In genomic region chr11:26586367-26587183, GRCm38 (mm10) we compare ENCODE assay signal across 10 mouse cellular contexts. TPM values are rescaled to one million over a fixed set of nuclear protein-coding genes. Genes with fewer than 3 reads are reported as not detected.
DNase-seq lines count a peak whose midpoint lies in the region; ATAC-seq lines count a peak whose summit lies in the region.
"Had no signal": no experiment of that assay in that cellular context is flagged by ENCODE, and none has a peak within 500 bp of the region (broad histone marks: within the 10 kb centered on the region; RNA-seq: fewer than 3 reads in every experiment).

No protein-coding gene starts in this region.

- peak overlapping the region; percentile 11; the same call in 1 of the 2 replicates for H3K27ac ChIP-seq in embryonic facial prominence, embryonic 13.5 days
- no peak overlapping the region for H3K27ac ChIP-seq in embryonic facial prominence, embryonic 10.5 days (replicated peaks)
- no peak overlapping the region for H3K27ac ChIP-seq in midbrain, embryonic 15.5 days
- H3K27ac ChIP-seq in midbrain, embryonic 16.5 days (ENCODE audit: low read length), result no peak overlapping the region
- H3K27ac ChIP-seq: midbrain, embryonic 12.5 days had no signal

- 81% methylated on average over 6 of the region's 6 CpGs for WGBS in embryonic facial prominence, embryonic 13.5 days
- WGBS in embryonic facial prominence, embryonic 10.5 days, result 83% methylated on average over 6 of the region's 6 CpGs
- 76% methylated on average over 6 of the region's 6 CpGs for WGBS in midbrain, embryonic 15.5 days
- 78% methylated on average over 6 of the region's 6 CpGs for WGBS in midbrain, embryonic 16.5 days

- no peak overlapping the region for H3K9ac ChIP-seq in embryonic facial prominence, embryonic 13.5 days
- no peak overlapping the region for H3K9ac ChIP-seq in midbrain, embryonic 15.5 days
- H3K9ac ChIP-seq in midbrain, embryonic 16.5 days (ENCODE audit: low read depth, low read length), result no peak overlapping the region
- H3K9ac ChIP-seq: midbrain, embryonic 12.5 days had no signal

- no peaks in the 10 kb centered on the region for H3K4me1 ChIP-seq in embryonic facial prominence, embryonic 13.5 days
- no peaks in the 10 kb centered on the region for H3K4me1 ChIP-seq in embryonic facial prominence, embryonic 10.5 days
- H3K4me1 ChIP-seq in midbrain, embryonic 15.5 days, result no peaks in the 10 kb centered on the region
- no peaks in the 10 kb centered on the region for H3K4me1 ChIP-seq in midbrain, embryonic 16.5 days (ENCODE audit: control insufficient read depth, insufficient read depth, low read length)
- H3K4me1 ChIP-seq: midbrain, embryonic 12.5 days had no signal

- no peak overlapping the region for H3K4me3 ChIP-seq in embryonic facial prominence, embryonic 13.5 days
- no peak overlapping the region for H3K4me3 ChIP-seq in embryonic facial prominence, embryonic 10.5 days
- no peak overlapping the region for H3K4me3 ChIP-seq in midbrain, embryonic 15.5 days
- H3K4me3 ChIP-seq in midbrain, embryonic 16.5 days (ENCODE audit: low read depth, low read length), result no peak overlapping the region
- H3K4me3 ChIP-seq: midbrain, embryonic 12.5 days had no signal

- H3K27me3 ChIP-seq in embryonic facial prominence, embryonic 13.5 days, result no peaks in the 10 kb centered on the region
- no peaks in the 10 kb centered on the region for H3K27me3 ChIP-seq in embryonic facial prominence, embryonic 10.5 days (replicated peaks; ENCODE audit: low read depth, poor library complexity, severe bottlenecking)
- no peaks in the 10 kb centered on the region for H3K27me3 ChIP-seq in midbrain, embryonic 15.5 days (replicated peaks)
- H3K27me3 ChIP-seq in midbrain, embryonic 16.5 days (ENCODE audit: control insufficient read depth, insufficient read depth, low read depth, low read length), result no peaks in the 10 kb centered on the region
- H3K27me3 ChIP-seq: midbrain, embryonic 12.5 days had no signal

- ATAC-seq in embryonic facial prominence, embryonic 13.5 days (ENCODE audit: insufficient number of reproducible peaks, insufficient read depth, low FRiP score, low TSS enrichment, low read depth), result no peak
- ATAC-seq in midbrain, embryonic 15.5 days (replicated peaks), result 0 out of 2 replicates have a peak, but pooled peaks have one; percentile 19
- ATAC-seq in midbrain, embryonic 16.5 days, result no peak
- peak; percentile 50 for ATAC-seq in inflammation-experienced regulatory T-cells, adult 6 months

- no peak for DNase-seq in embryonic facial prominence, embryonic 10.5 days (ENCODE audit: low spot score)
- peak; percentile 18 for DNase-seq in skeletal muscle tissue, adult 2 months (ENCODE audit: low read depth, low spot score)
- DNase-seq in thymus, adult 18-20 months, result no peak
- DNase-seq in ovary, postnatal 36 days (ENCODE audit: low spot score), result no peak
- DNase-seq: kidney, adult 18-20 months had no signal

- no peaks in the 10 kb centered on the region for H3K9me3 ChIP-seq in embryonic facial prominence, embryonic 13.5 days
- no peaks in the 10 kb centered on the region for H3K9me3 ChIP-seq in embryonic facial prominence, embryonic 10.5 days
- H3K9me3 ChIP-seq in midbrain, embryonic 15.5 days, result no peaks in the 10 kb centered on the region
- H3K9me3 ChIP-seq in midbrain, embryonic 16.5 days (replicated peaks; ENCODE audit: control insufficient read depth, low read length, poor library complexity, severe bottlenecking), result no peaks in the 10 kb centered on the region
- H3K9me3 ChIP-seq: midbrain, embryonic 12.5 days had no signal

- H3K4me2 ChIP-seq in embryonic facial prominence, embryonic 13.5 days, result no peak overlapping the region
- H3K4me2 ChIP-seq in midbrain, embryonic 15.5 days, result no peak overlapping the region
- H3K4me2 ChIP-seq in midbrain, embryonic 16.5 days (ENCODE audit: low read length), result no peak overlapping the region
- H3K4me2 ChIP-seq: midbrain, embryonic 12.5 days had no signal

- H3K36me3 ChIP-seq in embryonic facial prominence, embryonic 13.5 days, result no peaks in the 10 kb centered on the region
- no peaks in the 10 kb centered on the region for H3K36me3 ChIP-seq in embryonic facial prominence, embryonic 10.5 days (replicated peaks)
- H3K36me3 ChIP-seq in midbrain, embryonic 15.5 days (replicated peaks), result no peaks in the 10 kb centered on the region
- no peaks in the 10 kb centered on the region for H3K36me3 ChIP-seq in midbrain, embryonic 16.5 days (ENCODE audit: control insufficient read depth, insufficient read depth, low read length)
- H3K36me3 ChIP-seq: midbrain, embryonic 12.5 days had no signal

RNA-seq across cellular contexts. Expression of gene Gm6899, which starts 6.5 kb away (rescaled TPM):
- polyA plus RNA-seq in embryonic facial prominence, embryonic 13.5 days (2015; fragmentation: Nextera tagmentation; extraction: Ambion mirVana), result not detected in 2 replicates
- 0.26 and 0.29 TPM in 2 replicates for polyA plus RNA-seq in embryonic facial prominence, embryonic 10.5 days (2016; fragmentation: Nextera tagmentation; extraction: Ambion mirVana)
- polyA plus RNA-seq in midbrain, embryonic 15.5 days (2015; fragmentation: Nextera tagmentation; extraction: Ambion mirVana), result not detected in 2 replicates
- not detected in 2 replicates for polyA plus RNA-seq in midbrain, embryonic 16.5 days (2015; fragmentation: Nextera tagmentation; extraction: Ambion mirVana)
- polyA plus RNA-seq in inflammation-experienced regulatory T-cells, adult 6 months (2017; shearing (Covaris generic)), result not detected
- polyA plus RNA-seq: midbrain, embryonic 12.5 days had no signal

RNA-seq across cellular contexts. Expression of gene Vrk2, which starts 7.2 kb away (rescaled TPM):
- polyA plus RNA-seq in embryonic facial prominence, embryonic 13.5 days (2015; fragmentation: Nextera tagmentation; extraction: Ambion mirVana), result 23.4 and 24.7 TPM in 2 replicates
- 23.0 and 24.9 TPM in 2 replicates for polyA plus RNA-seq in embryonic facial prominence, embryonic 10.5 days (2016; fragmentation: Nextera tagmentation; extraction: Ambion mirVana)
- 2.0 and 2.7 TPM in 2 replicates for polyA plus RNA-seq in midbrain, embryonic 15.5 days (2015; fragmentation: Nextera tagmentation; extraction: Ambion mirVana)
- 2.3 and 2.7 TPM in 2 replicates for polyA plus RNA-seq in midbrain, embryonic 16.5 days (2015; fragmentation: Nextera tagmentation; extraction: Ambion mirVana)
- polyA plus RNA-seq in inflammation-experienced regulatory T-cells, adult 6 months (2017; shearing (Covaris generic)), result 10 to 100 TPM; 51.5 to 73.4 (median 59.2) TPM

Comparison
In these comparisons a context has a peak if more than half of its experiments do, and no peak if none do; other contexts are left out.
1. ATAC-seq: peak in midbrain, embryonic 15.5 days (single experiment) and inflammation-experienced regulatory T-cells, adult 6 months (single experiment); none in embryonic facial prominence, embryonic 13.5 days (single experiment) and midbrain, embryonic 16.5 days (single experiment).